Mouse (Mus musculus) mouse embryonic stem cell (cell line): ENCODE results near the gene Pde4b.

Experiments
- in situ Hi-C, 2 experiments: fragments of 300-500 bp; cut with MboI; formaldehyde crosslinking; loops; 1 replicate in 1 of 2; 3 replicates in 1 of 2; pipeline ENCODE4 v1.14.3; 2019 to 2020; ENCODE audit warnings: low sequenced_read_pairs in 2 of 2, low pct_unique_long_range_greater_than_20kb in 1 of 2, mixed read lengths in 1 of 2; ENCODE audit not compliant: unreplicated experiment in 1 of 2

Pde4b gene

GRCm38 (mm10) chr4:102256170-102256960, 169.0 kb downstream of the Pde4b start:
- in situ Hi-C loops, result no loop called here

DNA sequence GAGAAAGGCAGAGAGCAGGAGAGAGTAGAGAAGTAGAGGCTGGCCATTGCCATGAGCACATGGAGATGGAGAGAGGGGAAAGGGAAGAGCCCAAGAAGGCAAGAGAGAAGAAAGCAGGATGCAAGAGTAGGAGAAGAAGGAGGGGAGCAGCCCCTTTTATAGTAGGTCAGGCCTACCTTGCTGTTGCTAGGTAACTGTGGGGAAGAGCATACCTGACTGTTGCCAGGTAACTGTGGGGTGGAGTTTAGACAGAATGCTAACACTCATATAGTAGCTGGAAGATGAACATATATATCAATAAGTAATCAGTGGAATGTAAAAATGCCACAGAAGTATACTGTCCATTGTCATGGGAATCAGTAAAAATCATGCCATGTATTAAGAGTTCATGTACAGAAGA, 172.9 kb downstream of the Pde4b start:
- in situ Hi-C loops, result no loop called here

DNA sequence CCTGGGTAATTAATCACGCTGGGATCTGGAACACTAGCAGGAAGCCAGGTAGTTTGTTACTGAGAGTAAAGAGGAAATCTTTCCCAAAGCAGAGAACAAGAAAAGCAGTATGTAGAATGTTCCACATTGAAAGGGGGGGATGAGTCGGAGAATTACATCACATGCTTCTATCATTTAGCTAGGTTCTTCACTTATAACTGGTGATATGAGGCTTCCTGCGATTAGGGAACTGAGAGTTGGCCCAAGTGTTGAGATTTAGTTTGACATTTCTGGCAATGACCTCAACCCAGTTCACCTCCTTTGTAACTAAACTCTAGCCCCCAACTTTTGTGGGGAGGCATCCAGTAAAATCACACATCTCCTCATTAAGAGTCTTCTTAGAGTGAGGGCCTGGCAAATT, 185.0 kb downstream of the Pde4b start:
- in situ Hi-C loops, result no loop called here

GRCm38 (mm10) chr4:102272749-102273148, 185.4 kb downstream of the Pde4b start:
- in situ Hi-C loops, result no loop called here

- in situ Hi-C loops, result no loop called here
Measured at GRCm38 (mm10) chr4:102275716-102276115, 188.4 kb downstream of the Pde4b start.

DNA sequence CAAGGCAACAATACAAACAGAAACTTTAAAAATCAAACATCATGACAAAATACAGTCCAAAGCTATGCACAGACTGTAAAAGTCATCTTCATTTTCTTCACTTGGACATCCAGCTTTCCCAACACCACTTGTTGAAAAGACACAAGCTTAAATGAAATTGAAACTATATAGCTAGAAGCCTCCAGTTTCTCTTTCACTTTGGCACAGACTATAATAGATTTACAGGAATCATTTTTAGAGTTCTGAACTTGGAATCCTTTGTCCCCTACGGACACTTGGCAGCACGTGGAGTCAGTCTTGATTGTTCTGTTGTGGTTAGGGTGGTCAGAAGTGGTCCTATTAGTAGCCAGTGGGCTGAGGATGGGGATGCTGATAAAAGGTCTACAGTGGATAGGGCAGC, 191.6 kb downstream of the Pde4b start:
- in situ Hi-C loops, result no loop called here

DNA sequence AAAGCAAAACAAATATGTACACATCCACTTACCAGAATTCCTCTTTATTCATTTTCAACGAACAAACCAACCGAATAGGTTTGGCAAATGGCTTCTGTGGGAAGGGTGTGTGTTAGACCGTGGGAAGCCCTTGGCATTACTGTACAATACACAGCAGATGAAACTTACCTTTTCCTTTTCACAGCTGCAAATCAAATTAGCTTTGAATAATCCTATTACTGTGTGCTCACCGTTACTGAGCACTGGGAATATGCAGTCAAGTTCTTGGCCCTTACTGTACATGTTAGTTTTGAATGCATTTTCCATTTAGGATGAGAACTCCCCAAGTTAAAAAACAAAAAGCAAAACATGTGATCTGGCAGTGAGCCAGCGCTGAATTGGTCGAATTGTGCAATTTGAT, 199.8 kb downstream of the Pde4b start:
- in situ Hi-C loops, result no loop called here

- in situ Hi-C loops, result no loop called here
Measured at GRCm38 (mm10) chr4:102290052-102290734, 202.8 kb downstream of the Pde4b start.

DNA sequence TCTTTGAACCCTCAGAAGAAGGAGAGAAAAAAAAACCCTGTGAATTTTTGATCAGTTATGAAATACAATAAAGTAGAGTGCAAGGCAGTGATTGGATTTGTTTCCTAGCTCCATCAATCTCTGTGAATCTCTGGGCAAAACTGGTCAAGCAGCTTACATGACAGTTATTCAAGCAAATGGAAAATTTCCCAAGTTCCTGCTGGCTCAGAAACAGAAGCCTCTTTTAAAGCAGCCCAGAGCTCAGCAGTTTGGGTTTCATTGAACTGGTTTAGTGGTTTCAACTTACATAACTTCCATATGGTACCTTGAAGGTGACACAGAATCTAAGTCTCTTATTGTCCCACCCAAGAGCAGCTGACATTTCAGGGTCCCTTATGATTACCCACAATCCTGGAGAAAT, 210.2 kb downstream of the Pde4b start:
- in situ Hi-C loops, result no loop called here

- in situ Hi-C loops, result no loop called here
Measured at GRCm38 (mm10) chr4:102302568-102302967, 215.2 kb downstream of the Pde4b start.

GRCm38 (mm10) chr4:102307661-102308297, 220.4 kb downstream of the Pde4b start:
- in situ Hi-C loops, result no loop called here

GRCm38 (mm10) chr4:102310630-102311029, 223.3 kb downstream of the Pde4b start:
- in situ Hi-C loops, result no loop called here

DNA sequence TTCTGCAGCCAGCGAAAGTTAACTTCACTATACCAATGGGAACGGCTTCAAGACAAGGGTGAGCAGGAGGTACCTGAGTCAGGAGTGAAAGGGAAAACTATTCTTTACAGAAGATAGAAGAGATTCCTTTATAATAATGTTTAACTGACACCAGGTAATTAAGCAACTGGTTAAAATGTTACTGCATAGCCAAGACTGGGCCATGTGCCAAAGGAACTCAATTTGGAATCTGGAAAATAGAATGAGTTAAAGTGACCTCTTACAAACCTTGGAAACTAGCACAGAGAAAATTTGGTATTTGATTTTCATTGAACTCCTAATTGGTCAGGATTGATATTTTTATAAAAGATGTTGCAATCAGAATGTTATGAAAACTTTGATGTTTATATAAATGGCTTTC, 228.7 kb downstream of the Pde4b start:
- in situ Hi-C loops, result no loop called here

GRCm38 (mm10) chr4:102316699-102317285, 229.4 kb downstream of the Pde4b start:
- in situ Hi-C loops, result no loop called here

- in situ Hi-C loops, result no loop called here
Measured at GRCm38 (mm10) chr4:102318596-102318995, 231.3 kb downstream of the Pde4b start.

GRCm38 (mm10) chr4:102321340-102321739, 234.0 kb downstream of the Pde4b start:
- in situ Hi-C loops, result no loop called here

- in situ Hi-C loops, result no loop called here
Measured at GRCm38 (mm10) chr4:102332386-102332785, 245.0 kb downstream of the Pde4b start.

DNA sequence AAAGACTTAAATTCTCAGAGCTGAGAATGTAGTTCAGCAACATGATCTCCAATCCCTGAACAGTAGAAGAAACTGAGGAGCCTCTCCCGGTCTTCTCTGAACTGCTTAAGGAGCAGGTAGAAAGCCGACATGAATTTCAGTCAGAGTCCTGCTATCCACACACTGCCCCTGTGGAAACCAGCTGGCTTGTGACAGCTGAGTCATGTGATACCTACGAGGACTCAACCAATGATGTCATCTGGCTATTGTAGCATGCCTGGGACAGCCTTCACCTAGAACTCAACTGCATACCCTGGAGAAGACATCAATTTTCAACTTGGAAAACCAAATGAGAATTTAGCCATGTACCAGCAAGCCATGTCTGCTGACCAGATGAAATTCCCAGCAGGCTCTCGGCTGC, 245.5 kb downstream of the Pde4b start:
- in situ Hi-C loops, result no loop called here

DNA sequence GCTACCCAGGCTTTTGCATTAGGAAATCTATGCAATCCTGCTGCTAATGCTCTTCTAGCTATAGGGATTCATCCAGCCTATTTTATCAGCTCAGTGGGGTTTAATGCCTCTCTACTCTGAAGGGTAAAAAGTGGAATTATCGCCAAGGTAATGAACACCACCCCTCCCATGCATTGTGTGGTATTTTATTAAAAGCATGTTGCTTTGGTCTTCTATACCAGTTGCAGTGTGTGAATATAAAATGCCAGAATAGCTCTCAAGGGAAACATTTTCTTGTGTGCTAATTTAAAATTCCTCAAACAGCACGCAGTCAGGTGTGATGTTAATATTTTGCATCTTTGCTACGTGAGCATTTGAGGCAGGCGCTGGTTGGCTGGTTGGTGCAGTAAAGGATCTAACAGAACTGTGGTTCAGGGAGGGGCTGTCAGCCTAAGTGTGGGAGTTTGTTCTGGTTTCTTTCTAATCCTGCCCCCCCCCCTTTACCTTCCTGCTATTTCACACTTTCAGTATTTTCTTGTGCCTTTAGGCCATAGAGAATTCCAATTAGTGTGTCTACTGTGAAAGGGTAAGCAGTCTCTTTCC, 259.7 kb downstream of the Pde4b start:
- in situ Hi-C loops, result no loop called here
